Mouse (Mus musculus) monocyte, adult 5-6 weeks (primary cell): ENCODE data around the gene Slc29a4. TPM values are rescaled to one million over a fixed set of nuclear protein-coding genes. Genes with fewer than 3 reads are reported as not detected.

Experiments
- ATAC-seq: fragments of 153-309, 156-312 bp; replicated peaks from 2 replicates; pipeline ENCODE4 v1.8.0; 2017; ENCODE audit warnings: mild to moderate bottlenecking; ENCODE audit not compliant: low TSS enrichment, insufficient number of reproducible peaks, severe bottlenecking, poor library complexity, low FRiP score
- total RNA-seq: library from RNA; stranded (forward); fragments of 200-1000, 200-491, 200-594 nt; gene quantifications from 3 replicates; pipeline ENCODE4 v1.2.3, GENCODE M21; 2017

Gene Slc29a4
- total RNA-seq, 1 experiment from 2014 or later: 0.38 TPM

DNA sequence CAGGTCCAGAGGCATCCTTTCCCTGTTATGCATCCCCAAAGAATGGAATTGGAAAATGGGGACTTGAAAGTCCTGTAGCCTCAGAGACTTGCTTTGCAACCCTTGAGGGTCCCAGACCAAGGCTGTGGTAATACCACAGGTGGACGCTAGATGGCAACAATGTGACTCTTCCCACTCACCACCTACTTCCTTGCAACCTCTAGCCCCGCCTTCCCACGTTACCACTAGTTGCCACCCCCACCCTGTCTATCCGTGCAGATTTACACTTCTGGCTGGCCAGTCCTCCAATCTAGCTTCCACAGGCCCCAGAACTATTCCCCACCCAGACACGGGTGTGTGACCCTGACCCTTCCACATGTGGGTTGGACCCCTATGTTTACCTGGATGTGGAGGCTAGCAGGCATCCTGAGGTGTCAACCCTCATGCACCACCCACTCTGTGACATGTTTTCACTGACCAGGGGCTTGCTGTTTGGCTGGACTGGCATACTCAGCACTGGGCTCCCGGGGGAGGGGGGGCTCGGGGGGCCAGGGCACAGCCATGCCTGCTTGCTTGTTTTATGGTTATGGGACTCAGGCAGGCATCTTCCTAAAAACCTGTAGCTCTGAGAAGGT lies 31.3 kb downstream of the Slc29a4 start:
- ATAC-seq: peak; percentile 79

DNA sequence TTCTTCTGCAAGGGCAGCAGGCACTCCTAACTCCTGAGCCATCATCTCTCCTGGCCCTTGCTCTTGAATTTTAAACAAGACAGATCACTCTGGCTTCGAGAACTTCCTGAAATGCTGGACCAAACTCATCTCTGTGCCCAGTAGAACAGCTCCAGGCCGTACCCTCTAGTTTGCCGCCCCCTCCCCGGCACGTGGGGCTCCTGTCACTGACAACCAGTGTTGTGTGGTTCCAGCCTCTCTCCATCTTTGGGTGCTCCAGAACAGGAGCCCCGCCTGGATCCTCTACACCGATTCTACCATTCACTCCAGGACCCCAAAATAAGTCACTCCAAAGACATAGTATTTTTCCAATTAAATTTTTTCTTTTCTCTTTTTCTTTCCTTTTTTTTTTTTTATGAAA lies 32.0 kb downstream of the Slc29a4 start:
- ATAC-seq: no peak

DNA sequence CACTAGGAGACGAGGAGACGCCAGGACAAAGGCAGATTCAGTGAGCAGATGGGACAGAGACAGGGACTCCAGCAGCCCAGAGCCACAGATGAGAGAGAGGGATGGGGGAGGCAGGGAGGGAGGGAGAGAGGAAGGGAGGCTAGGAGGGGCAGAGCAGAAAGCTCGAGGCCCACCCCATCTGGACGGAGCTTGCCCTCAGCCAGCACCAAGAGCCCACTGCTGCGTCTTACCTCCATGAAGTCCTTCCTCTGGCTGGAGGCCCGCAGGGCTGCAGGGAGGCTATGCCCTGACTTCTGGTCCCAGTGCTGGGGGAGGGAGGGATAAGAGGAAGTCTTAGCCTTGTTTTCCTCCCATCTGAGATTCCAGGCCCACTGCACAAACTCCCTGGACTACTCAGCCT lies 34.4 kb downstream of the Slc29a4 start:
- no peak for ATAC-seq

DNA sequence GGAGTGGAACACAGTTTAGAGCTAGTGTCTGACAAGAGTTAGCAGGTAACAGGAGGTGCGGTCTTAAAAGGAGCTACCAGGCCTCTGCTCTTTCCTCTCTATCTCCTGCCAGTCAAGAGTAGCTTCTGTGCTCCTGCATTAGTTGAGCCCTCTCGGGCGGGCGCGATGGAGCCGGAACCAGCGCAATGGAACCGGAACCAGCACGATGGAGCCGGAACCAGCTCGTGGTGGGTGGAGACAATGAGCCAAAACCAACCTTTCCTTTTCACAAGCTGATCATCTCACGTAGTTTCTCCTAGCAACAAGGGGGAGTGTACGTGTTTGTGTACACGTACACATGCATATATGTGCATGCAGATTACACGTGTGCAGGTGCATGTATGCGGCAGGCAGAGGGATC lies 36.0 kb downstream of the Slc29a4 start:
- no peak for ATAC-seq

DNA sequence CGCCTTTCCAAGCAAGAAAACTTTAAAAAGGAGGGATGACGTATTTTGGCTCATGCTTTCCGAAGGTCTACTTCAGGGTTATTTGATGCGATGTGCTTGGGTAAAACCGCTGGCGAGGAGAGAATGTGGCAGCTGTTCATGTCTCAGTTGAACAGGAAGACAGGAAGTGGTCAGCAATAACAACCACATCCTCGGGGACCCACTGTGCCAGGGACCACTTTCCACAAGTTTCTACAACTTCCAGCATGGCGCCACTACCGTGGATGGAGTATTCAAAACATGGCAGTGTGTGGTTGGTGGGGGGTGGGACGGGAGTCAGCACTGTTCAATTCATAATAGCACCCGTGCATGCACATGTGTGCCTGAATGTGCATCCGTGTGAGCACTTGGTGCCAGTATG lies 38.0 kb downstream of the Slc29a4 start:
- ATAC-seq: no peak

DNA sequence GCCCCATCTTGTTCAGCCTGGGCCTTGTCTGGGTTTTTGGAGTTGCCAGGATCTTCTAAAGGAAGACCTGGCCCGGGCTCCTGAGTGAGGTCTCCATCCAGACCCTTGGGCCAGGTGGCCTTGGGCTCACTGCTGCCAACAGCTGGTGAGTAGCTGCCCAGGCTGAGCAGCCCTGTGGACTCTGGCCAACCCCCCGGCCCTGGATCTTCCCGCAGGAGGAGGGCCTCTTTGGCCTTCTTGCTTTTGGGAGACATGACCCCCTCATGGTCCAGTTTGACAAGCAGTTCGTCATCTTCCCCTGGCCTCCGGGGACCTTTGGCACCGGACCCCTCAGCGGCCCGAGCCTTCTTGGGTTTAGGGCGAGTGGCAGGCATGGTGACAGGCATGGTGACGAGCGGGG lies 39.6 kb downstream of the Slc29a4 start:
- ATAC-seq: no peak

DNA sequence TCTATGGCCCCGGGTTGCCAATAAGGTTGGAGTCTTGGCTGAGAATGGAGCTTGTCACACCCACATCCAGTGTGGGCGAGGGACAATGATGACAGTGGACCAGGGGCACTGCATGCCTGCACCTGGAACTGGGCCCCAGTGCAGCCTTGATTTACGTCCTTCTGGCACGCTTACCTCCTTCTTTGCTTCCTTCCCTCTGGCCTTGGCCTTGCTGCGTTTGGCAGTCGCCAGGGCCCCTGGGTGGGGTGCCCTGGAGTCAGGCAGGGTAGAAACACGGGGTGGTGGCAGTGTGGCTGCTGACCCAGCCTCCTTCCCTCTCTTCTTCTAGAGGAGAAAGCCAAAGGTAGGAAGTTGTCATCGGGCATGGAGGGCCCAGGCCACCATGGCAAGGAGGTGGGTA lies 47.6 kb downstream of the Slc29a4 start:
- ATAC-seq: no peak

DNA sequence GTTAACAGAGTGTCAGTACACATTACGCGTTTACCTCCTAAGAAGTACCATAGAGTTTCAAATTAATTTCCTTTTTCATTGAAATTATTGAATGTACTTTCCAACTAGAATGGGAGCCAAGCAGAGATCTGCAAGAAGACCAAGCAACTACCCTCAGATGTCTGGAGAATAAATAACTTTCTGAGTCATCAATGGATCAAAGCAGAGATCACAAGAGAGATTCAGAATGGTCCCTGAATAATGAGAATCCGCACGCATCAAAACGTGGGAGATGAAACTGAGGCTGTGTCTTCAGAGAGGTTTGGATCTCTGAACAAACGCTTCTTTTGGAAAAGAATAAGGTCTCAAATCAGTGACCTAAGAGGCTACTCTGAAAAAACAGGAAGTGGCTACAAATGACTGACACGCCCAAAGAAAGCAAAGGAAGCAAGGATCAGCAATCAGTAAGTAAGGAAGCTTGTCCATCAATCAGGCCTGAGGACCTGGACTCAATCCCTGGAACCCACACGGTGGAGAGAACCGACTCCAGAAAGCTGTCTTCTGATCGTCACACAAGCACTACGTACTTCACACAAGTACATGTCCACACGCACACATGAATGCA lies 54.8 kb downstream of the Slc29a4 start:
- no peak for ATAC-seq

DNA sequence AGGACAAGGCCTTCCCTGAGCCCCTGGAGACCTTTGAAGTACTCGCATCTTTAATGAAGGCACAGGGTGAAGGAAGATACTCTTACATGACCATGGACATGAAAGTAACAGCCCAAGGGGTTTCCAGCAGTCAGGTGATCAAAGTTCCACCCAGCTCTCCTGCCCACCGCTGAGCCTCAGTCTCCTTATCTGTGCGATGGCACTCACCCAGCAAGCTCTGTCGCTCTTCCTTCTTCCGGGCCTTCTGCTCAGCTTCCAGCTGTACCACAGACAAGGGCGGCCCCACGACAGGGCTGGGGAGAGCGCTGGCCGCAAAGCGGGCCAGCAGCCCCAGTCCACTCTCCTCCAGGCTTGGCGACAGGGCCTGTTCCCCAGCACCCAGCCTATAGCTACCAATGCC lies 57.9 kb downstream of the Slc29a4 start:
- no peak for ATAC-seq

DNA sequence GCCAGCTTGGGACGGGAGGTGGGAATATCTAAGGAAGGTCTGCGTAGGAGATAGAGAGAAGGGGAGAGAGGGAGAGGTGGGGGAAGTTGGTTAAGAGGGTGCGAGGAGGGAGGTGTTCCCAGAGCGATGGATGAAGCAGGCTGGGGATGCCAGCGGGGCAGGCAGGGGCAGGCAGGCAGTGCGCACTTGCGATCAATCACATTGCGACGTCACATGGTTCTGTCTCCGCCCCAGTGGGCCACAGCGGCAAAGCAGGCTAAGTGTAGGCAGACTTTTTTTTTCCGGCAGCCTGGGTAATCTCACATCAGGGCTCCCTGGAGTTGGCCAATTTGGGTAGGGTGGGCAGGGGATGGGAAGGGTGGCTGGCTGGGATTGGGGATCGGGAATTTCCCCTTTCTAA lies 59.9 kb downstream of the Slc29a4 start:
- no peak for ATAC-seq

DNA sequence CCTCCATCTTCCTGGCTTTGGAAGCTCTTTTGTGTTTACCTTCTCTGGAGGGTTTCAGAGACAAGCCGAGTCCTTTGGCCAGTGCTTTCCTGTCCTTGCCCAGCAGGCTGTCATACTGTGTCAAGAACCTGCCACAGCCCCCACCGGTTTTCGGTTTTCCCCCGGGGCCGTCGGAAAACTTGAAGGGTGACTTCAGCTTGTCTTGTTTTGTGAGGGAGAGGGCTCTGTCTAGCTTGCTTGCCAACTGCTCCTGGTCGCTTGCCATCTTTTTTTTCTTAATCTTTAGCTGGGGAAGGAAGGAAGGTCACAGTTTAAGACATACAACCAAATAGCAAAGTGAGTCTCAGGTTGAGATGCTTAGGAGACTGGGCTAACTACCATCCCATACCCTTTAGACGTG lies 67.5 kb downstream of the Slc29a4 start:
- no peak for ATAC-seq

DNA sequence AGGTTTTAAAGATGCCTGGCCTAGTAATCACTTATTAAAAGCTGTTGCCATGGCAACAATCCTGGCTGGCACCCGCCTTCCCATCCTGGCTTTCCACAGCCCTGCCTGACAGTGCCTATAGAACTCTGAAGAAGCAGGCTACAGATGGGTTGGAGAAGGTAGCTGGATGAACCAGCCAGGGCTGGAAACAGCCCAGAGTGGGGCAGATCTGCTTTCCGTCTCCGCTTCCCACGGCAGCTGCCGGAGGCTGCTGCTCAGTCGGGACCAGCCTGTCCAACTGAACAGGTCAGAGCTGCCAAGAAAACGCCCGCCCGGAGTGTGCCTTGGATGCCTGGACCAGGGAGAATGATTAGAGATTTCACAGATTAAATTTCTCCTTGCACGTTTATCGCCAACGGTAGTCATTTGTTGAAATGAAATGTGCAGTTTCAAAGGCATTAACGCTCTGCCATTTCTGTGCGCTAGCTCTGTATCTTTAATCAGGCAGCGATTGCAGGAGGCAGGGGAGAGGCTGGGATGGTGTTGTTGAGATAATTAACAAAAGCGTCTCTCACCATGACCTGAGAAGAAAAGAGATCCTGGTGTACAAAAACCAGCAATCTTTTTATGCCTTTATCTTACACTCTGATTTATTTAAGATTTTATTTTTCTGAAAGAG lies 69.1 kb downstream of the Slc29a4 start:
- ATAC-seq: no peak

DNA sequence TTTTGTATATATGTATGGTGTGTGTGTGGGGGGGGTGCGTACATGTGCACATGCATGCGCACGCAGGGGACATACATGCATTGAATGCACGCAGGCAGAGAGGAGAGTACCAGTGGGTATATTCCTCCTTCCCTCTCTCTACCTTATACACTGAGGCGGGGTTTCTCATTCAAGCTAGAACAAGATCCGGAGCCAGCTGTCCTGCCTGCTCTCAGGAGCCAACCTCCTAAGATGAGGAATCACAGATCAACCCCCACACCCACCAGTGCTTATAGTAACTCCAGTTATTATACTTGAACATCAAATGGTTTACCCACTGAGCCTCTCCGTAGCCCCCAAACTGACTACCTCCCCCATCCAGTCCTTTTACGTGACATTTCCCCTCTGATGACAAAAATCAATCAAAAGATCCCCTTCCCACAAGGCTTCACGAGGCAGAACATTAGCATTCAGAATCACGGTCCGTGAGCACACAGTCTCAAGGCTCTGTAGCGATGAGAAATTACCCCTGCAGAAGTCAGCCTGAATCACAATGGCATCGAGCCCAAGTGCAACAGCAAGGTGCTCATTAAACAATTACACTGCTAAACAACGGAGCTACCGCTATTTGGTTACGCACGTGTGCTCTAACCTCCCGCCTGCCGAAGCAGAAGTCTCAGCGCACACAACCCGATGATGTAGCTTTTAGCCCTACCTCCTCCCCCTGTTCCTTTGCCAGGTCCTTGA lies 69.9 kb downstream of the Slc29a4 start:
- no peak for ATAC-seq

DNA sequence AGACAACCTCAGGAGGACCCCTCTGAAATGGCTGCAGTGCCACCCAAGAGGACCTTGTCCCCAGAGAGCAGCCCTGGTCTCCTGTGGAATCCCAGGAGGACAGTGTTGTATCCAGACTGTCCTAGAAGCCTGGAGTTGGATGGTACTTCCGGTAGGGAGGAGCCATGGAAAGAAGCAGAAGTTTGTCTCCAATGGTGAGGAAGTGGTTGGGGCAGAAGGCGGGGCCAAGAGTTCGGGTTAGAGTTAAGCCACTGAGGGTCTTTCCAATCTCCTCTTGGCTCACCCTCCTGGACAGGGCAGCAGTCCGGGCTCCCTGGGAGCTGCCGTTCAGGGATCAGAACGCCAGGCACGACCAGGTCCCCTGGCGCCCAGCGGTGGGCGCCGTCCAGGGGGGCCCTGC lies 72.0 kb downstream of the Slc29a4 start:
- no peak for ATAC-seq

DNA sequence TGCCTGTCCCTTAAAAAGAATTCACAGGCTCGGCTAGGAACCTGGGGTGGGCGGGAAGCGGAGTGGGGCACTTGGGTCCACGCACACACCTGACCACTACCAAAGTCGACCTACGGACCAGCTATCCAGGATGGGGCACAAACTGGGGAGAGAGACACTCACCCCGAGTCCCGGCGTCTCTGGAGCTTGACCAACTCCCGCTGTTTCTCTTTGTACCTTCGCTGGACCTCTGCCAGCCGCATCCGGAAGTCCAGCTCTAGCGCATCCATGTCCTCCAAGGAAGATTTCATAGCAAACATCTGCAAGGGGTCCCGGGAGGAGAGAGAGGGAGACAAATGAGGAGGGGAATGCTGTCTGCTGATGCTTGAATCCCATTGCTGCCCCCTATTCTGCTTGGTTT lies 72.6 kb downstream of the Slc29a4 start:
- no peak for ATAC-seq

DNA sequence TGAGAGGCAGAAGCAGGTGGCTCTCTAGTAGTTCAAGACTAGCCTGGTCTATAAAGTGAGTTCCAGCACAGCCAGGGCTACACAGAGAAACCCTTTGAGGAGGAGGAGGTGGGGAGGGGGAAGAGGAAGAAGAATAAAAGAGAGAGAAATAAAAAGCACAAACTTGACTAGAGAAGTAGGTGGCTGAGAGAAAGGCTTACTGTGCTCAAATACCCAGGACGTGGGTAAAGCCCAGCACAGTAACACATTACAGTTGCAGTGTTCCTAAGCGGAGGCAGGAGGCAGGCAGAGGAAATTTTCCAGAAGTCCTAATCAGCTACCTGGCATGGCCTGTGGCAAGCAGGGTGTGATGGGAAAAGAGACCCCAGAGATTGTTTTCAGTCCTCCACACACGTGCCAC lies 74.4 kb downstream of the Slc29a4 start:
- no peak for ATAC-seq

DNA sequence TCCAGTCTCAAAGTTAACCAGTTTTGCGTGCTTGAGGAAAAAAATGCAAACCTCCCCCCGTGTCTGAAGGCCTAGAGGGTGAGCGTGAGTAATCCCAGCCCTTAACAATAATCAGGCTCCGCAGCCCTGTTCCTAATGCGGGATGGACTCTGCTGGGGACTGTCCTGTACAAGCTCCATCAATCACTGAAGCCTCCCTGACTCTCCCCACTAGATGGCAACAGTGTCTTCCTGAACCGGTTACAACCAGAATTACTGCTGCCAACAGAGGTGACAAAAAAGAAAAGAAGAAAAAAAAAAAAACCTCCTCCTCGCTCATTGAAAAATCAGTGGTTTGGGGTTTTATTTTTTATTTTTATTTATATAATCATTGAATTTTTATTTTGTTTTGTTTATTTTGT lies 75.6 kb downstream of the Slc29a4 start:
- peak; percentile 75; the same call in 1 of the 2 replicates for ATAC-seq

DNA sequence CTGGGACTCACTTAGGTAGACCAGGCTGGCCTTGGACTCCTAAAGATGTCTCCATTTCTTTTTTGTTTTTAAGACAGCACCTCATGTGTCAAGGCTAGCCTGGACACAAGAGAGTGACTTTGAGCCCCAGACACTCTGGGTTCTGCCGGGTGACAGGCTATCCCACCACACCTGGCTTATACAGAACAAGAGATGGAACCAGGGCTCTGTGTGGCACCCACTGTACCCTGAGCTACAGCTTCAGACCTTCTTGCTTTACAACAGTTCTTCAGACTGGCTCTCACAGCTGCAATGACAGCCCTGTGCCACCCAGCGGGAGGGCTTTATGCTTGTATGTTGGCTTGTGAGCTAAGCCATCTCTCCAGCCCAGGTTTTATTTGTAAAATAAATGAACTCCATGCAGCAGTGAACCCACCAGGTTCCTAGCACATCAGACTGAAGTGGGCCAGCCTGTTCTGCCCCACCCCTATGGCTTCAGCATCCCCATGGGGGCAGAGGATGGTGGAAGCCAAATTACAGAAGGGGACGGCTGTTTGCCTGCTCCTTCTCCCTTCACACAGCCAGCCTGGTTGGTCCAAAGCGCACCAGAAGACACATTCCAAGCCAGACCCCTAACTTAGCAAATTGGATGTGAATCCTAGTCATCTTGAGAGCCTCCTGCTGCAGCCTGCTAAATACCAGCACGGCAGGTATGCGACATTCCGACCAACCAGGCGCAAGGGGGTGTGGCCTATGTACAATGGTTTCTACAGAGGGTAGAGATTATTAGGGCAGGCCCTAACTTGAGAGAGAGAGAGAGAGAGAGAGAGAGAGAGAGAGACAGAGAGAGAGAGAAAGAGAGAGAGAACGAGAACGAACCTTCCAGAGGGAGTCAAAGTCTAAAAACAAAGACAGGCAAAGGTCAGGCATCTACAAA lies 76.3 kb downstream of the Slc29a4 start:
- no peak for ATAC-seq

DNA sequence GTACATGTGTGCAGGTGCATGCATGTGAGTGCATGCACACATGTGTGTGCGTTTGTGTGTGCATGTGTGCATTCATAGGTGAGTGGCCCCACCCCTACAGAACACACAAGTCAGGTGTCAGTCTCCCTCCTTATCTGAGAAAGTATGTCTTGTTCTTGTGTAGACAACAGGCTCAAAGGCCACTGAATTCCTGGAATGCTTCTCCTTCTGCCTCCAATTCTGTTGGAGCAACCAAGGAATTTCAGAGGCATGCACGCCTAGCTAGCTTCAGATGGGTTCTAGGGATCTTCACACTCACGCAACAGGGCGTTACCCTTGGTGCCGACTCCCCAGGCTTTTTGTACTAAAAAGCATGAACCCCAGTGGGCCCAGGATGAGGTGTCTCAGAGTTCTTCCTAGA lies 77.3 kb downstream of the Slc29a4 start:
- ATAC-seq: no peak
